Mouse (Mus musculus): ENCODE measurements around the gene Slc9a3.

- TF ChIP-seq CTCF (IDR thresholded peaks at IDR 0.05) (no peak), EP300 (IDR thresholded peaks at IDR 0.05) (no peak)
Observed at GRCm38 (mm10) chr13:74167057-74167413, 45.8 kb downstream of the Slc9a3 start.
